Mouse (Mus musculus): ENCODE results near the gene Atrip. TPM values are rescaled to one million over a fixed set of nuclear protein-coding genes. Genes with fewer than 3 reads are reported as not detected.

Atrip gene
- polyA plus RNA-seq, 1 experiment = 38.0 TPM

DNA sequence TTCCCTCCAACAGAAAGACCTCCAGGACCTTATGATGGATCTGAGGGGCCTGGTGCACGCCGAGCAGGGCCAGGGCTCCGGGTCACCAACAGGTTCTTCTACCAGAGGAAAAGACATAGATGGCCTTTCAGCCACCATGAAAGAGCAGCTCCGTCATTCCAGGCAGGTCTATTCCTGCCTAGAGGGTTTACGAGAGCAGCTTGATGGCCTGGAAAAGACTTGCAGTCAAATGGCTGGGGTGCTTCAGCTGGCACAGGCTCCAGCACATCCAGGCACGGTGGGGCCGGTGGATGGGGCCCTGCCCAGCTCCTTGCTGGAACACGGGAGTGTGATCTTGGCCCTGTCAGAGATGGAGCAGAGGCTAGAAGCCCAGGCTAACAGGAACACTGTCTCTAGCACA, 17.9 kb upstream of the Atrip start:
- TF ChIP-seq POLR2A (IDR thresholded peaks at IDR 0.05; ENCODE audit: borderline replicate concordance, insufficient read depth, low read length) = no peak
- no peak for TF ChIP-seq CTCF (IDR thresholded peaks at IDR 0.05; ENCODE audit: borderline replicate concordance, insufficient read depth, low read depth, low read length)
- Histone ChIP-seq H3K27me3 (ENCODE audit: control insufficient read depth, insufficient read depth, low read length) (no peaks in the 10 kb centered on the region), H3K27ac (ENCODE audit: insufficient read depth, low read length) (no peak overlapping the region), H3K4me3 (replicated peaks; ENCODE audit: insufficient read depth, low read depth, low read length) (no peak overlapping the region), H3K4me1 (ENCODE audit: control insufficient read depth, insufficient read depth, low read length) (no peaks in the 10 kb centered on the region)
- DNase-seq = no peak
- WGBS = 84% methylated on average over 8 of the region's 8 CpGs

DNA sequence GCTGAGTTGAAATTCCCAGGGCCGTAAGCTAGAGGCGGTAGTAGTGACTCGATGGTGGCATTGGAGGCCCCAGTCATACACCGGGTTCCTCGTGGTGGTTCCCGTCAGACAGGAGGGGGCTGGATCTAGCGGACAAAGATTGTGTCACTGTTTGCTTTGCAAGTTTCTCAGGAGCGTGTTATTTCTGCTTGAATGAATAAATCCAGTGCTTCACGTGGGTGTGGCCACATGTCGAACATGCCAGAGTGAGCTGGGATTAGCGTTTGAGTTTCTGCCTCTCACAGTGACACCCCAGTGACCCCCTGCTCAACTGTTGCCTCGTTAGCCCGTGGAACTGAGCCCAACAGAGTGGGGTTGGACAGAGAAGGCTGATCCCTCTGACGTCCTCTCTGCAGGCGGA, 16.5 kb upstream of the Atrip start:
- H3K4me1 ChIP-seq (ENCODE audit: control insufficient read depth, insufficient read depth, low read length) = no peaks in the 10 kb centered on the region
- H3K4me3 ChIP-seq (replicated peaks; ENCODE audit: insufficient read depth, low read depth, low read length) = no peak overlapping the region
- TF ChIP-seq CTCF (IDR thresholded peaks at IDR 0.05; ENCODE audit: borderline replicate concordance, insufficient read depth, low read depth, low read length) = no peak
- TF ChIP-seq POLR2A (IDR thresholded peaks at IDR 0.05; ENCODE audit: borderline replicate concordance, insufficient read depth, low read length) = no peak
- WGBS = 47% methylated on average over 15 of the region's 15 CpGs
- no peaks in the 10 kb centered on the region for H3K27me3 ChIP-seq (ENCODE audit: control insufficient read depth, insufficient read depth, low read length)
- H3K27ac ChIP-seq (ENCODE audit: insufficient read depth, low read length) = no peak overlapping the region
- DNase-seq = no peak

DNA sequence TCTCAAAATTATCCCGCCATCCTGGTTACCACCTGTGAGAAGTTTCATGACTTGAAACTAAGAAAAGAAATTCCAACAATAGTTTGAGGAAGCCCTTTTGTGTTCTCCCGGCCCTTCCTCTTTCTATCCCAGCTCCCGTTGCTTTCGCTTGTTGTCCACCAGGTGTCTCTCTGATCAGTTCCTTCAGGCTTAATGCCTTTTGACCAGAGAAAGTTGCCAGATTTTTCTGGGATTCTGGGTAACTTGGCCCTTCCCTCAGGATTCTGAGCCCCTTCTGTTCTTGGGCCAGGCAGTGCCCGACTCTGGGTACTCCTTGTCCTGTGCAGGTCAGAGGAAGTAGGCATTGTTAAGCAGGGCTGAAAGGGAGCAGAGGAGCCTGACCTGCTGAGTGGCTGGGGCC, 14.1 kb upstream of the Atrip start:
- no peaks in the 10 kb centered on the region for H3K27me3 ChIP-seq (ENCODE audit: control insufficient read depth, insufficient read depth, low read length)
- H3K27ac ChIP-seq (ENCODE audit: insufficient read depth, low read length) = no peak overlapping the region
- WGBS = 9% methylated on average over 5 of the region's 5 CpGs
- TF ChIP-seq CTCF (IDR thresholded peaks at IDR 0.05; ENCODE audit: borderline replicate concordance, insufficient read depth, low read depth, low read length) (peak; percentile 39; the same call in 1 of the 2 replicates), POLR2A (IDR thresholded peaks at IDR 0.05; ENCODE audit: borderline replicate concordance, insufficient read depth, low read length) (no peak)
- H3K4me3 ChIP-seq (replicated peaks; ENCODE audit: insufficient read depth, low read depth, low read length) = no peak overlapping the region
- H3K4me1 ChIP-seq (ENCODE audit: control insufficient read depth, insufficient read depth, low read length) = peaks cover 2% of the 10 kb centered on the region; the same call in 1 of the 2 replicates
- peak; percentile 40 to 49 for DNase-seq

DNA sequence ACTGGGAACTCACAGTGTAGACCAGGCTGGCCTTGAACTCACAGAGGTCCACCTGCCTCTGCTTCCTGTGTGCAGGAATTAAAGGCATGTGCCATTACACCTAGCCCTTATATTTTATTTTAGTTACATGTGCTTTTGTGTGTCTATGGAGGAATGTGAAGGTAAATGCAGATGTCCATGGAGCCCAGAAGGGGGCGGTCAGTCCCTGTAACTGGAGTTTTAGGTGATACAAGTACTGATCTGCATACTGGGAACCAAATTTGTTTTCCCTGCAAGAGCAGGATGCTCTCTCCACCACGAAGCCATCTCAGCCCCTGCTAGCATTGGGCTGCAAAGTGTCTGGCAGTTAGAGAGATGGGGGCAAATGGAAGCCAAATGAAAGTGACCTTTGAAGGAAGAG, 11.0 kb upstream of the Atrip start:
- no peak for TF ChIP-seq POLR2A (IDR thresholded peaks at IDR 0.05; ENCODE audit: borderline replicate concordance, insufficient read depth, low read length)
- peak; percentile 46; the same call in 1 of the 2 replicates for TF ChIP-seq CTCF (IDR thresholded peaks at IDR 0.05; ENCODE audit: borderline replicate concordance, insufficient read depth, low read depth, low read length)
- Histone ChIP-seq H3K4me3 (replicated peaks; ENCODE audit: insufficient read depth, low read depth, low read length) (no peak overlapping the region), H3K27me3 (ENCODE audit: control insufficient read depth, insufficient read depth, low read length) (no peaks in the 10 kb centered on the region), H3K27ac (ENCODE audit: insufficient read depth, low read length) (no peak overlapping the region), H3K4me1 (ENCODE audit: control insufficient read depth, insufficient read depth, low read length) (peaks cover 3% of the 10 kb centered on the region; the same call in 1 of the 2 replicates)
- no peak for DNase-seq
- WGBS = 21% methylated on average over 2 of the region's 2 CpGs

DNA sequence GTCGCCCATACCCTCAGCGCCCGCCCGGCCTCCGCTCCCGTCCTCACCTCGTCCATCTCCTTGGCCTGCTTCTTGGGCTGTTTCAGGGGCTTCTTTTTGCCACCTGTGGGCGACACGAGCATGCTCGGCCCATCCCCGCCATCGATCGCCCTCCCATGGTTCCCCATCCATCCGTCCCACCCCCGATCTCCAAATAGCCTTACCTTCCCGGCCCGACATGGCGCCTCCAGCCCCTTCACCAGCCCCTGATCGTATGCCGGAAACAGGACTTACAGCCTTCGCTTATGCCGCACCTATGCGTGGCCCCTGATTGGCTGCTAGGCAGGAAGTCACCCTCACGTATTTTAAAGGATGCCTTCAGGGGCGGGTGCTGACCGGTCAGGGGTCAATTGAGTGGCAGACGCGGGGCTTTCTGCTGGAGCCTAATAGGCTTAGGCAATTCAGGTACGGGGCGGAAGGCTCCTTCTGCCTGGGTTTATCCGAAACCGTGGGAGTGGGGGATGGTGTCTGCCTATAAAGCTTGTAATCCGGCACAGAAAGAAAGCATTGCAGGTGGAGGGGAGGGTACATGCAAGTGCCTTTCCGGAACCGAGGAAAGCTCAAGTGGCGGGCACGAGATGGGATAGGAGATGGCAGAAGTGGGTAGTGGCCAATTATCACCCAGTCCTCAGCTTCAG, 8.3 kb upstream of the Atrip start, which contains the start of the genes Ccdc51 and Tma7:
Ccdc51 (plus strand) TSS at position 370 of the 677 bp plus-strand sequence.
Tma7 (minus strand) TSS at position 464 of the 677 bp plus-strand sequence.
- DNase-seq = peak; percentile 86 to 89
- WGBS = under 1% methylated on average over 37 of the region's 37 CpGs
- H3K4me1 ChIP-seq (ENCODE audit: control insufficient read depth, insufficient read depth, low read length) = peaks cover 3% of the 10 kb centered on the region; the same call in 1 of the 2 replicates
- H3K4me3 ChIP-seq (replicated peaks; ENCODE audit: insufficient read depth, low read depth, low read length) = peak within 1 kb of the TSS; percentile 71
- TF ChIP-seq CTCF (IDR thresholded peaks at IDR 0.05; ENCODE audit: borderline replicate concordance, insufficient read depth, low read depth, low read length) = no peak
- peak; percentile 78; the same call in 1 of the 2 replicates for TF ChIP-seq POLR2A (IDR thresholded peaks at IDR 0.05; ENCODE audit: borderline replicate concordance, insufficient read depth, low read length)
- H3K27me3 ChIP-seq (ENCODE audit: control insufficient read depth, insufficient read depth, low read length) = no peaks in the 10 kb centered on the region
- peak within 1 kb of the TSS; percentile 8; the same call in 1 of the 2 replicates for H3K27ac ChIP-seq (ENCODE audit: insufficient read depth, low read length)

DNA sequence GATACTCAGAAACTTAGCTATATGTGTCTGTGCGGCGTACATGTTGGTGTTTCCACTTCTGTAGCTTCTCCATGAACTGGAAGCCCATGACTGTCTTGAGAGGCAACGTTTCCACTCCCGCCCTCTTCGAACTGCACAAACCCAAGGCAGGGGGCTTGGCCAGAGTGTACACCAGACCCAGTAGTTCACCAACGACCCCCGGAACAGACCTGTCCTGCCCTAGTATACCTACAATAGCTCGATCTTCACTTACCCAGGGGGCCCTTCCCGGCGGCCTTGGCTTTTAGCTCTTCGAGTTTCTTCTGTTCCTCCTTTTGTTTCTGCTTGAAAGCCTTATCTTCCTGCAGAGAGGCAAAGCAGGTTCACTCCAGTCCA, 7.8 kb upstream of the Atrip start:
- H3K4me1 ChIP-seq (ENCODE audit: control insufficient read depth, insufficient read depth, low read length) = peaks cover 3% of the 10 kb centered on the region; the same call in 1 of the 2 replicates
- no peak overlapping the region; the same call in 1 of the 2 replicates for H3K27ac ChIP-seq (ENCODE audit: insufficient read depth, low read length)
- H3K4me3 ChIP-seq (replicated peaks; ENCODE audit: insufficient read depth, low read depth, low read length) = peak overlapping the region; percentile 71
- 3% methylated on average over 11 of the region's 11 CpGs for WGBS
- no peaks in the 10 kb centered on the region for H3K27me3 ChIP-seq (ENCODE audit: control insufficient read depth, insufficient read depth, low read length)
- no peak for DNase-seq
- no peak for TF ChIP-seq POLR2A (IDR thresholded peaks at IDR 0.05; ENCODE audit: borderline replicate concordance, insufficient read depth, low read length)
- TF ChIP-seq CTCF (IDR thresholded peaks at IDR 0.05; ENCODE audit: borderline replicate concordance, insufficient read depth, low read depth, low read length) = no peak

DNA sequence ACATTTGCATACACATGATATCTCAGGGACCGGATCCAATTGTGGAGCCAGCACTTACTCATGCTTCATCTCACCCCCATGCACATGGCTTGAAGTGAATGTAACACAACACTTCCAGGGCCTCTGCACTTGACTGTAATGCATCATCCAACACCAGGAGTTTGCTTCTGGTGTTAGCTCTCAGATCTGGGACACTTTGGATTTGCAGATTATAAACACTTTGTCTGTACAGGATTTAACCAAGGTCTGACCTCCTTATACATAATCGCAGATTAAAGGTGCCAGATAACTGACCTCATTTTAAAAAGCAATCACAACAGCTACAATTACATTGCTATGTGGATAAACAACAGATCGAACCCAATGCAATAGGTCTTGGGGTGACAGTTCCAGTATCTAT, 6.6 kb upstream of the Atrip start:
- no peak for TF ChIP-seq POLR2A (IDR thresholded peaks at IDR 0.05; ENCODE audit: borderline replicate concordance, insufficient read depth, low read length)
- Histone ChIP-seq H3K27ac (ENCODE audit: insufficient read depth, low read length) (no peak overlapping the region), H3K27me3 (ENCODE audit: control insufficient read depth, insufficient read depth, low read length) (no peaks in the 10 kb centered on the region), H3K4me3 (replicated peaks; ENCODE audit: insufficient read depth, low read depth, low read length) (no peak overlapping the region), H3K4me1 (ENCODE audit: control insufficient read depth, insufficient read depth, low read length) (peaks cover 3% of the 10 kb centered on the region; the same call in 1 of the 2 replicates)
- no peak for DNase-seq
- WGBS = 90% methylated on average over 3 of the region's 3 CpGs

DNA sequence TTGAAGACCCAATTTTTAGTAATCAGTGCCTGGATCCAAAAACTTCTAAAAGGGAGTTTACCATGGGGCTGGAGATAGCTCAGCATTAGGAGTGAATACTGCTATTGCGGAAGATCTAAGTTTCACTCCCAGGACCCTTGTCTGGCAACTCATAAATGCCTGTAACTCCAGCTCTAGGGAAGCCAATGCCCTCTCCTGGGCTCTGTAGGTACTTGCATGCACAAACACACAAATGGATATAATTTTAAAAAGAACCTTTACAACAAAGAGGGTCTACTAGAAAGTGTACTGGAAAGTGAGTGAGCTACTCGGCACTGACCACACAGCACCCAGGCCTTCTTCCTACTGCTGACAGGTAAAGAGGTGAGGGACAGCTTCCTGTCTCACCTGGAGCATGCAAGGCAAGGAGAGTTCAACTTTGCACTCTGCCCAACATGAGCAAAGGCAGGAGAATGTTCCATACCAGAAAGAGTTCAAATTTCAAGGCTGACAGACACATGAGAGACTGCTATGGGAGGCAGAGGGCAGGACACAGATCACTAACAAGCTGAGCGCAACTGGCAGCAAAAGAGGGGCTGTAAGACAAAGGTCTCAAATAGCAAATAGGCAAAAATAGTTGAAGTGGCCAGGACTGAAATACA, 5.7 kb downstream of the Atrip start:
- no peak for DNase-seq
- H3K4me1 ChIP-seq (ENCODE audit: control insufficient read depth, insufficient read depth, low read length) = no peaks in the 10 kb centered on the region
- H3K4me3 ChIP-seq (replicated peaks; ENCODE audit: insufficient read depth, low read depth, low read length) = no peak overlapping the region
- H3K27me3 ChIP-seq (ENCODE audit: control insufficient read depth, insufficient read depth, low read length) = no peaks in the 10 kb centered on the region
- H3K27ac ChIP-seq (ENCODE audit: insufficient read depth, low read length) = no peak overlapping the region
- 96% methylated on average over 3 of the region's 3 CpGs for WGBS
- TF ChIP-seq CTCF (IDR thresholded peaks at IDR 0.05; ENCODE audit: borderline replicate concordance, insufficient read depth, low read depth, low read length) = no peak
- TF ChIP-seq POLR2A (IDR thresholded peaks at IDR 0.05; ENCODE audit: borderline replicate concordance, insufficient read depth, low read length) = no peak

All from cerebellum, adult 2 months (tissue).